Mouse (Mus musculus) testis, adult 2 months (tissue): ENCODE measurements around the gene Cds1. TPM values are rescaled to one million over a fixed set of nuclear protein-coding genes. Genes with fewer than 3 reads are reported as not detected.

Experiments used
- H3K27ac ChIP-seq: fragments of 200-500 bp; 2 replicates; pipeline ENCODE4 v1.5.1; 2012; ENCODE audit warnings: low read depth, low read length; ENCODE audit not compliant: control insufficient read depth, insufficient read depth
- H3K27me3 ChIP-seq: fragments of 200-500 bp; 2 replicates; pipeline ENCODE4 v1.6.1; 2012; ENCODE audit warnings: mild to moderate bottlenecking, low read length, moderate library complexity; ENCODE audit not compliant: control insufficient read depth, insufficient read depth
- H3K36me3 ChIP-seq: fragments of 200-500 bp; 2 replicates; pipeline ENCODE4 v1.6.1; 2012; ENCODE audit warnings: mild to moderate bottlenecking, low read length; ENCODE audit not compliant: control insufficient read depth, insufficient read depth
- H3K4me1 ChIP-seq: fragments of 200-500 bp; 2 replicates; pipeline ENCODE4 v1.6.1; 2012; ENCODE audit warnings: low read length; ENCODE audit not compliant: control insufficient read depth, insufficient read depth
- H3K4me3 ChIP-seq: fragments of 200-500 bp; 2 replicates; pipeline ENCODE4 v1.5.1; 2012; ENCODE audit warnings: low read depth, mild to moderate bottlenecking, low read length, moderate library complexity, mixed read lengths; ENCODE audit not compliant: control insufficient read depth
- CTCF ChIP-seq: fragments of 200-500 bp; IDR thresholded peaks from 2 replicates; pipeline ENCODE4 v1.5.1; 2012; ENCODE audit warnings: low read depth, mild to moderate bottlenecking, inconsistent platforms, low read length, moderate library complexity; ENCODE audit not compliant: control insufficient read depth, insufficient read depth, insufficient replicate concordance
- POLR2A ChIP-seq: fragments of 200-500 bp; IDR thresholded peaks from 2 replicates; pipeline ENCODE4 v1.6.1; 2012; ENCODE audit warnings: low read depth, mild to moderate bottlenecking, inconsistent platforms, low read length, moderate library complexity; ENCODE audit not compliant: control insufficient read depth
- polyA plus RNA-seq: library from polyadenylated mRNA; depleted of rRNA; stranded (reverse); fragments of >200 nt; gene quantifications from 2 replicates; pipeline ENCODE4 v1.2.3, GENCODE M21; 2012

Cds1 gene
- polyA plus RNA-seq, 1 experiment = 201 TPM

DNA sequence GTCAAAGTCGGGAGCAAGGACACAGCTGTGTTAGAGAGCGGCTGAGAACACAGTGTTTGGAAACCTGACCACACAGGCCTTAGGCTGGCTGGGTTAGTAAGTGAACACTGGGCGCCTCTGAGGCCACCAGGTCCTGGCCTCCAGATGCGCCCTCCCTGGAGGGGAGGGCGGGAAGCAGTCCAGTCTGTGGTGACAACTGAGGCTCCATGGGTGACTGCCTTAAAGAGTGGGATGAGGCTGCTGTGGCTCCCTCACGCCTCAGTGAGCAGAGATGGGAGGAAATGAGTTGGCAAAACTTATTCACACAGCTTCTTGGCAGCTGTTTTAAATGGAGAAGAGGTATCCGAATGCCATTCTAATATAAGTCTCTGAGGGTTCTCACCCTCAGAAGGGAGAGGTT is 51.9 kb downstream of the Cds1 start:
- no peak overlapping the region for H3K4me3 ChIP-seq
- TF ChIP-seq POLR2A (no peak), CTCF (no peak)
- H3K36me3 ChIP-seq = no peaks in the 10 kb centered on the region; the same call in 1 of the 2 replicates
- H3K4me1 ChIP-seq = no peaks in the 10 kb centered on the region
- H3K27me3 ChIP-seq = no peaks in the 10 kb centered on the region
- H3K27ac ChIP-seq = no peak overlapping the region

DNA sequence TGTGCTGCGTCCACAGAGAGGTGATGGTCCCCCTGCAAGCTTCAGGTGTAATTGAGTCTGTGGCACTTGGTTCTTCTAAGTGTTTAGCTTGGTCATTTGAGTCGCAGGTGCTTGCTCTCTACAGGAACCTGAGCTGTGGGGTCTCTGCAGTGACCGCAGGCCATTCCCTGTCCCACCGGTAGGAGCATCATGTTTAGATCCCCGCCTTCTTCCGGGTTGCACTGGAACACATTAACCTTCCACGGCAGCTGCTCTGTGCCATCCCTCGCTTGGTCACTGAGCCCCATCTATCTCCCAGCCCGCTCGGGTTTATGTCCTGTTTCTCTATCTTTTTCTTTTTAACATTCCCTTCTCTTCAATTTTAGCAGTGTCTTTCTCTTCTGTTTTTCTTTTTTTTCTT is 54.3 kb downstream of the Cds1 start:
- no peak overlapping the region for H3K27ac ChIP-seq
- H3K27me3 ChIP-seq = no peaks in the 10 kb centered on the region
- H3K4me3 ChIP-seq = no peak overlapping the region
- H3K36me3 ChIP-seq = no peaks in the 10 kb centered on the region; the same call in 1 of the 2 replicates
- no peaks in the 10 kb centered on the region for H3K4me1 ChIP-seq
- no peak for TF ChIP-seq CTCF
- TF ChIP-seq POLR2A = no peak

DNA sequence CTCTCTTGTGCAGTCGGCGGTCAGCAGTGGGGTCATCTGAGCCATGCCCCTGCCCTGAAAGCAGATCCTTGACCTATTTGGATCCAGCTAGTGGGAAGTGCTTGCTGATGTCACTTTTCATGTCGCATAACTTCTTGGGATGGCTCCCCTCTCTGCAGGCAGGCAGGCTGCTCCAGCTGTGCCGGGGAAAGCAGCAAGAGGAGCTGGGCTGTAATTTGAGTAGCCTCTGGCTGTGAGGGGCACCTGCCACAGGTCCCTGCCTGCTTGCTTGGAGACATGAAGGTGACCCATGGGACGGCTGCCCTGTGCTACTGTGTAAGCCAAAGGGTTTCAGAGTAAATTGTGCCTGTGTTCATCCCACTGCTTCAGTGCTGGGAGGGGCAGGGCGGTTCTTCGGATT is 54.9 kb downstream of the Cds1 start:
- no peaks in the 10 kb centered on the region for H3K4me1 ChIP-seq
- H3K36me3 ChIP-seq = no peaks in the 10 kb centered on the region; the same call in 1 of the 2 replicates
- H3K27ac ChIP-seq = no peak overlapping the region
- H3K27me3 ChIP-seq = no peaks in the 10 kb centered on the region
- TF ChIP-seq POLR2A (no peak), CTCF (no peak)
- H3K4me3 ChIP-seq = no peak overlapping the region

DNA sequence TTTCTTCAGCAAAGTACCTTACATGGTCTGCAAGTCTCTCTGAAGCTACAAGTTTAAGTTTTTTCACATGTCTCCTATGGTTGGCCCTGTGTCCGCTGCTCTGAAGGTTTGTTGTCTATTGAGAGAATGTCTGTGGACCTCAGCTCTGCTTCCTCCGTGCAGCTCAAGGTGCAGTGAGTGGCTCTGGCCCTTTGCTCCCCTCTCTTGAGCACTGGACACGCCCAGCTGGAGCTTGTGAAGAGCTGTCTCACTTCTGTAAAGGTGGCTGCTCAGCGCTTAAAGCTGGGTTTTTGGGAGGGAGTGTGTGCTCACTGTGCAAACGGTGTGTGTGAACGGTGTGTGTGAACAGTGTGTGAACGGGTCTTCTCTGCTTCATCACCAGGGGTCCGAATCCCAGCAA is 56.1 kb downstream of the Cds1 start:
- H3K27me3 ChIP-seq = no peaks in the 10 kb centered on the region
- H3K4me1 ChIP-seq = no peaks in the 10 kb centered on the region

DNA sequence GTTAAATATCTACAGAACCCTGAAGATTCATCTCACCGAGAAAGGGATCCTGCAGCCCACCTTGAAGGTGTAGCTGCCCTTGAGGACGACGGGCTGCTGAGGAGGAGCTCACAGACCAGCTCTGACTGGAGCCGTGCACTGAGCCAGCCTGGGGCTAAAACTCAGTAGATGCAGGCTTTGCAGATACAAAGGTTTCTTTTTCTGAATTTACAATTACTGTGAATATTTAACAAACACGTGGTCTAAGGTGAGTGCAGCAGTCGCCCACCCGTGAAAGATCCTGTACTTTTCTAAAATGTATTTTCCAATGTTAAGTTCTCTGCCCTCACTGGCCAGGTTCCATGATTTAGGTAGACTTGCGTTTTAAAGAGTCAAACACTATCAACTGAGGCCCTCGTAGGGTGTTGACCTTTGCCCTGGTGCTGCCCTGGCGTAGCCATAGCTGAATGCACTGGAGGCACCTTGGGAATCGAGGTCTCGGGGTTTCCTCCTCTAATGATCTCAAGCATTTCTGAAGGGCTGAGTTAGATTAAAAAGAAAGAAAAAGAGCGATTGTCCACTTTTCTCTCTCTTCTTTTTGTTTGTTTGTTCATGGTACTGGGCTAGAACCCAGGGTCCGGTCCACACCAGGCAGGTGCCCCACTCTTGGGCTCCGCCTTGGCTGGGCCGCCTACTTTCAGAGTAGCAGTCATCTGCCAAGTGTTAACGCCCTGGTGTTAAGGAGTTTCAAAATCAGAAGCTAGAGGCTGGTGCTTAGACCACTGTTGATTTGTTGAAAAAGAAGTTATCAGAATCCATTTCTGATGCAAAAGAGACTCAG is 56.8 kb downstream of the Cds1 start:
- Histone ChIP-seq H3K4me1 (peaks cover 2% of the 10 kb centered on the region), H3K4me3 (no peak overlapping the region), H3K36me3 (no peaks in the 10 kb centered on the region; the same call in 1 of the 2 replicates), H3K27me3 (no peaks in the 10 kb centered on the region), H3K27ac (no peak overlapping the region)
- TF ChIP-seq POLR2A (no peak), CTCF (no peak)

More for the DNA sequence above, 56.1 kb downstream of the Cds1 start:
- Histone ChIP-seq H3K36me3 (no peaks in the 10 kb centered on the region; the same call in 1 of the 2 replicates), H3K27ac (no peak overlapping the region), H3K4me3 (no peak overlapping the region)
- TF ChIP-seq POLR2A = no peak
- no peak for TF ChIP-seq CTCF

DNA sequence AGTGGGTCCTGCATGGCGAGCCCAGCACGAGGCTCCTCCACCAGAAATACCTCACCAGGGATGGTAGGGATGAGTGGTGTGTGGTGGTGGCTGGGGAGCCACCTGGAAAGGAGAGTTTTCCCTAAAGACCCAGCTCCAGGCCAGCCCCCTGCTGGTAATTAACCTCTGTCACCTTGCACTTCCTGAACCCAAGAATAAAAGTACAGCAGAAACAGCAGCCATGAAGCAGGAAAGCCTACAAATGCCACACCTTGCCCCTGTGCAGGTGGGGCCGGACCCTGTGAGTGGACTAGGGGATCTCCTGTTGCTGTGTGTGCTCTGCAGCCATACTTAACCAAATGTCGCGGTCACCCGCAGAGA is 57.4 kb downstream of the Cds1 start:
- no peak for TF ChIP-seq POLR2A
- Histone ChIP-seq H3K4me3 (no peak overlapping the region), H3K36me3 (no peaks in the 10 kb centered on the region; the same call in 1 of the 2 replicates), H3K27me3 (no peaks in the 10 kb centered on the region), H3K4me1 (peaks cover 2% of the 10 kb centered on the region), H3K27ac (no peak overlapping the region)

DNA sequence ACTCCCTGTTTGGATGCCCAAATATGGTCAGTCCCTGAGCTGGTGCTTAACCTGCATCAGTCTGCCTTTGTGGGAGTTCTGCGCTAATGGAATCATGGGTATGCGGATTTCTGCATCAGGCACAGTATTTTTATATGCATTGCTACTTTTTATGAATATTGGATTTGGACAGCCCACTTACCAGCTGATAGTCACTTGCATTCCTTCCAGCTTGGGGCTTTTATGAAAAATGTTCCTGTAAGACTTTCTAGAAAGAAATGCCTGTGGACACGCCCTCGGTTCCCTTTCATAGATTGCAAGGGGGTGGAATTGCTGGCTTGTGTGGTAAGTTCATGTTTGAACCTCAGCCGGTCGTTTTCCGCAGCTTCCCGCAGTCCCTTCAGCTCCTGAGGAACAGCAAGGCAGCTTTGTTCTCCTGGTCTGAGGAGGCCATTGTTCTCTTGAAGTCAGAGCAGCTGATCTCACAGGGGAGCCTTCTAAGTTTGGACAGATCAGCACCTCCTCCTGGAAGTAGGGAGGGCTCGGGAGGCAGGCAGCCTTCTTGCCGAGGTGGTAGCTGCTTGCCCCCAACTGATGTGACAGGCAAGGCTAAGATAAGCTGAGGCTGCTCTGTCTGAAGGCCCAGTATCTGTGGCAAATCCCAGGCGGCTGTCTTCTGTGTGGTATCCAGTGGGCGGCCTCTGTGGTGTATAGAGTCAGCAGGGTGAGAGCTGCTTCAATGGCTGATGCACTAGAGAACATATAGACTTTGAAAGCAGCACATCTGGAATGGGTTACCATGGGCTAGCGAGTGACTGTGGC is 60.4 kb downstream of the Cds1 start:
- H3K27me3 ChIP-seq = no peaks in the 10 kb centered on the region
- H3K36me3 ChIP-seq = no peaks in the 10 kb centered on the region
- no peak overlapping the region for H3K4me3 ChIP-seq
- H3K27ac ChIP-seq = no peak overlapping the region
- peaks cover 2% of the 10 kb centered on the region for H3K4me1 ChIP-seq
- TF ChIP-seq POLR2A (no peak), CTCF (no peak)
